Mouse (Mus musculus) heart, postnatal 14 days (tissue): Measurements from ENCODE around the gene Zfp831. TPM values are rescaled to one million over a fixed set of nuclear protein-coding genes. Genes with fewer than 3 reads are reported as not detected.

Experiments used
- DNase-seq, 2 experiments: peaks; one replicate each; pipeline ENCODE4 v3.0.0; 2021 to 2022
- intact Hi-C: fragments of 180-260 bp; cut with DNase I; formaldehyde crosslinking; loops from one replicate; pipeline ENCODE4 v1.15.1; 2025
- total RNA-seq, 2 experiments: library from RNA; stranded (reverse); gene quantifications; 2 replicates each; pipeline ENCODE4 v1.2.3; 2021

Zfp831 gene
- total RNA-seq, 2 experiments from 2014 or later: 0.07 to 0.12 TPM

- intact Hi-C loops: no loop called here
- no peak for DNase-seq
Measured at GRCm38 (mm10) chr2:174710185-174710584, 66.9 kb downstream of the Zfp831 start.

DNA sequence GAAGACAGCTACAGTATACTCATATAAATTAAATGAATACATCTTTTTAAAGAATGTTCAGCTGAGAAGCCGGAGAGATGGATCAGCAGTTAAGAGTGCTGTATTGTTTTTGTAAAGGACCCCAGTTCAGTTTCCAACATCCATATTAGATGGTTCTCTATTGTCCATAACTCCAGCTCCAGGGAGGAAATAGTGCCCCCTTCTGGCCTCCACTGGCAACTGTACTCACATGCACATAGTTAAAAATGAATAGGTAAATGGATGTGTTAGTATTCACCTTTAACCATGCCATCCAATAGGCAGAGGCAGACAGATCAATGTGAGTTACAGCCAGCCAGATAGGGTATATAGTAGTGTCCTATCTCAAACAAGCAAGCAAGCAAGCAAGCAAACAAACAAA, 68.7 kb downstream of the Zfp831 start:
- intact Hi-C loops: no loop called here
- no peak for DNase-seq

- DNase-seq: no peak
- intact Hi-C loops: no loop called here
Measured at GRCm38 (mm10) chr2:174715938-174716337, 72.6 kb downstream of the Zfp831 start.

GRCm38 (mm10) chr2:174717857-174718256, 74.5 kb downstream of the Zfp831 start:
- intact Hi-C loops: no loop called here
- DNase-seq: no peak

DNA sequence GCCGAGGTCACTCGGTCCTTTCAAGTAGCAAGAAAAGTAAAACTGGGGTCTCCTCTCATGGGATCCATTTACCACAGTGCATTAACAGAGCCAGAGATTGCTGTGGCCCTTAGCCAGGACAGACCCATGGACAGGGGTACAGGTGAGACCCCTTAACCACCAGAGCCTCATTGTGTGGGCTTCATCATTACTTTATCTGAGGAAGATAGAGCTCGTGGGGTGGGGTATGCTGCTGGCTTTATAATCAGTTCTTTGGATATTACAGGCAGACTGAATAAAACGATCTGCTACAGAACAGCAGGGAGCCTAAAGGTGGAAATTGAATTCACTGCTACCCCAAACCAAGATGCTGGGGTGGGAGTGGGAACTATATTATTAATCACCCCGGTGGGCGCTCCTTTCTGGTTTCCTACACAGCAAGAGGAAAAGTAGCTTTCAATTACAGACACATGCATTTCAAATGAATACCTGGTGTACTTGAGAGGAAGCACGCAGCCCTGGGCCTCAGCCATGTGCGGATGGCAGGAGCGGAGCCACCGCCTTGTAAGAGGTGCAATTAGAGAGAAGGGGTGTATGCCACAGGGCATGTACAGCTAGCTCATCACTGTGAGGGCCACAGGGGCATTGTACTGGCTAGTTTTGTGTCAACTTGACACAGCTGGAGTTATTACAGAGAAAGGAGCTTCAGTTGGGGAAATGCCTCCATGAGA, 83.9 kb downstream of the Zfp831 start:
- no peak for DNase-seq
- intact Hi-C loops: no loop called here

DNA sequence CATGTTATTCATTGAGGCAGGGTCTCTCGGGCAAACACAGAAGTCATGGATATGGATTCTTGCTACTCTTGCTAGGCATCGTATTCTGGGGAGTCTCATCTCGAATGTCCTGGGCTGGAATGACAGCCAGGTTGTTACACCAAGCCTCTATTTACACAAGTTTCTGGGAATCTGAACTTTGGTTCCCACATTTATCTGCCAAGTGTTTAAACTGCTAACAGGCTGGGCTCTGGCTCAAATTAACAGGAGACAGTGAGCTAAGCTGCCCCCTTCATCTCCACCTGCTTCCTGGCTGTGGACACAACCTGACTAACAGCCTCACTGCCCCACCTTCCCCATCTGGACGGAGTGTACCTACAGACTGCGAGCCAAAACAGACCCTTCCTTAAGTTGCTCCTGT, 88.6 kb downstream of the Zfp831 start:
- DNase-seq: no peak
- intact Hi-C loops: no loop called here

- intact Hi-C loops: no loop called here
- DNase-seq: no peak
Measured at GRCm38 (mm10) chr2:174735270-174735669, 91.9 kb downstream of the Zfp831 start.

GRCm38 (mm10) chr2:174747182-174747581, 103.8 kb downstream of the Zfp831 start:
- DNase-seq: no peak
- intact Hi-C loops: no loop called here

DNA sequence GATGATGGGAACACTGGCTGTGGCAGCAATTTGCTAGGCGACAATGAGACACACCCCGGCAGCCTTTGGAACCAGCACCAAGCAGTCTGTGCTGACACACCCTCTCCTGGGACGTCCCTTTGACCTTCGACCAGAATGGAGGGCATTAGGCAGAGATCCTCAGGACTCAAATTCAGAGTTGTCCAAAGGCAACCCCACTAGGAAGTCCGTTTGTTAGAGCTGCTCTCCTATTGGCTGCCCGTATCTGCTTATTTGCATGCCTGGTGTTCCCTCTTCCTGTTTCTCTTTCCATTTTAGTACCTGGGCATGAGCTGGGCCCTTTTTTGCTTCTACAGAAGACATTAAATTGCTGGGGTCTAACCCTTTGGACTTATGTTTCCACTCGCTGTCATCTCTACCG, 105.0 kb downstream of the Zfp831 start:
- intact Hi-C loops: no loop called here
- no peak for DNase-seq

DNA sequence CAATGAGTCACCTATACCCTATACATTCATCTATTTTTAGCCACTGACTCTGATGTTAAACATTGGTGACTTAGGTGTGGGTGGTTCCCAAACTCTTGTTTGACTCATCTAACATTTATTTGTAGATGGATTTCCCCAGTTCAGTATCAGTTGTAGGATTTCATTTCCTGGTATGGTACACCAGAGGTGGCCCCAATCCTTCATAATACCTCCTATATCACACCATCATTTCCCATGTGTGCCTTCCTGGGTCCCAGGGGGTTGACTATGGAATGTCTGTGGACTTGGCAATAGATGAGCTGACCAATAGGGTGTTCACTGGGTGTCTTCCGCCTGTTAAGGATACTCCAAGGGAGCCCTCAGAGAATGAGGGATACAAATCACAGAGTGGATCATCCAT, 109.9 kb downstream of the Zfp831 start:
- intact Hi-C loops: no loop called here
- no peak for DNase-seq

DNA sequence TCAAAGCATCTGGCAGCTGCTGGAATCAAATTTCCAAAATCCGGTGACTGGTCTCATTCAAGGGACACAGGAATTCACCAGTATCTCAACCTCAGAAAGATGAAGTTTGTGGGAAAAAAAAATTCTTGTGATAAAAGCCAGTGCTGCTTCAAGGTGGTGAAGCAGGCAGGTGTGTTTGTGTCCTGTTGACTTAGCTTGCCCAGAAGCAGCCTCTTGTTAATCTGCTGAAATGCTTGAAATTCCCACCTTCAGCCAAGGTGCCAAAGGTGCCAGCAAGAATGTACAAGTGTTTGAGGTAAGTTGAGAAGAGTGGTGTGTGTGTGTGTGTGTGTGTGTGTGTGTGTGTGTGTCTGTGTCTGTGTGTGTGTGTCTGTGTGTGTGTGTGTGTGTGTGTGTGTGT, 110.9 kb downstream of the Zfp831 start:
- no peak for DNase-seq
- intact Hi-C loops: no loop called here

GRCm38 (mm10) chr2:174759189-174759588, 115.9 kb downstream of the Zfp831 start:
- no peak for DNase-seq
- intact Hi-C loops: no loop called here

Other genes with a start within 250 kb of the Zfp831 start
- gene Nelfcd, start 227.7 kb upstream of the Zfp831 start, total RNA-seq: 10 to 100 TPM; 37.7 to 38.8 TPM
- 10 to 100 TPM; 36.6 to 42.1 TPM for gene Ctsz, start 204.5 kb upstream of the Zfp831 start, total RNA-seq
- gene Tubb1, start 192.8 kb upstream of the Zfp831 start, total RNA-seq: 1 to 10 TPM; 2.0 TPM
- gene Atp5e, start 179.4 kb upstream of the Zfp831 start, total RNA-seq: 1,000 to 10,000 TPM; 1,334 to 1,389 TPM
- 10 to 100 TPM; 59.8 to 72.3 TPM for gene Prelid3b, start 170.5 kb upstream of the Zfp831 start, total RNA-seq
- gene Edn3, start 117.1 kb downstream of the Zfp831 start, total RNA-seq: under 1 TPM in 1 of 2 experiments, not detected in 1; 0.14 TPM